Mouse (Mus musculus) stomach, postnatal 0 days (tissue): Measurements from ENCODE around the gene Hrc. TPM values are rescaled to one million over a fixed set of nuclear protein-coding genes. Genes with fewer than 3 reads are reported as not detected.

Experiments used
- ATAC-seq: fragments of 200-750 bp; cut with Nextera tagmentation; 2 replicates; pipeline ENCODE4 v1.8.0; 2017; ENCODE audit not compliant: low FRiP score, low TSS enrichment
- DNase-seq: peaks from one replicate; pipeline ENCODE4 v3.0.0-alpha.2; 2016; ENCODE audit warnings: low spot score
- H3K27ac ChIP-seq: fragments of 300-500 bp; sonication (generic); replicated peaks from 2 replicates; pipeline ENCODE4 v1.5.1; 2014; ENCODE audit warnings: mild to moderate bottlenecking, control low read depth
- H3K27me3 ChIP-seq: fragments of 300-500 bp; sonication (generic); 2 replicates; pipeline ENCODE4 v1.6.1; 2014; ENCODE audit warnings: low read length; ENCODE audit not compliant: control insufficient read depth, insufficient read depth
- H3K36me3 ChIP-seq: fragments of 300-500 bp; sonication (generic); 2 replicates; pipeline ENCODE4 v1.6.1; 2014; ENCODE audit warnings: low read length, mixed read lengths; ENCODE audit not compliant: control insufficient read depth, insufficient read depth
- H3K4me1 ChIP-seq: fragments of 300-500 bp; sonication (generic); replicated peaks from 2 replicates; pipeline ENCODE4 v1.6.1; 2014; ENCODE audit warnings: antibody characterized with exemption; ENCODE audit not compliant: control insufficient read depth, insufficient read depth
- H3K4me2 ChIP-seq: fragments of 300-500 bp; sonication (generic); replicated peaks from 2 replicates; pipeline ENCODE4 v1.6.1; 2014; ENCODE audit warnings: low read depth, mild to moderate bottlenecking, control low read depth, moderate library complexity
- H3K4me3 ChIP-seq: fragments of 300-500 bp; sonication (generic); 2 replicates; pipeline ENCODE4 v1.5.1; 2014; ENCODE audit warnings: low read depth, low read length, control low read depth
- H3K9ac ChIP-seq: fragments of 300-500 bp; sonication (generic); 2 replicates; pipeline ENCODE4 v1.6.1; 2014; ENCODE audit warnings: mild to moderate bottlenecking, low read length, control low read depth, mixed read lengths
- H3K9me3 ChIP-seq: fragments of 300-500 bp; sonication (generic); 2 replicates; pipeline ENCODE4 v1.6.1; 2016; ENCODE audit warnings: low read length; ENCODE audit not compliant: control insufficient read depth
- CTCF ChIP-seq: IDR thresholded peaks from 2 replicates; pipeline ENCODE4 v1.5.1; 2016; ENCODE audit warnings: antibody characterized with exemption, low read depth, mild to moderate bottlenecking, moderate library complexity
- EP300 ChIP-seq: optimal IDR thresholded peaks from 2 replicates; pipeline ENCODE3; 2016; ENCODE audit warnings: antibody characterized with exemption
- WGBS: fragments of 180-500 bp; shearing (Covaris S2); extraction: QIAGEN DNeasy Blood & Tissue Kit; methylation state at CpG from one replicate; pipeline ENCODE4 v1.1.7; 2014; 5-methylcytosine and 5-hydroxymethylcytosine counted together
- polyA plus RNA-seq: library from polyadenylated mRNA; unstranded; fragments of >200 nt; fragmentation: Nextera tagmentation; extraction: Ambion mirVana; gene quantifications from 2 replicates; pipeline ENCODE4 v1.2.1, GENCODE M21; 2015

The Hrc gene
- polyA plus RNA-seq, 1 experiment from 2014 or later, result 0.85 TPM

GRCm38 (mm10) chr7:45334605-45335004 lies 485 bp upstream of the Hrc start:
- 19% methylated on average over 3 of the region's 3 CpGs for WGBS
- Histone ChIP-seq H3K27me3 (no peaks in the 10 kb centered on the region), H3K27ac (no peak overlapping the region), H3K4me1 (peaks cover 17% of the 10 kb centered on the region), H3K36me3 (no peaks in the 10 kb centered on the region), H3K4me3 (no peak overlapping the region), H3K9ac (no peak overlapping the region; the same call in 1 of the 2 replicates), H3K9me3 (no peaks in the 10 kb centered on the region), H3K4me2 (no peak overlapping the region)
- TF ChIP-seq CTCF, result no peak
- ATAC-seq (no peak), DNase-seq (no peak)

- Histone ChIP-seq H3K4me1 (peaks cover 25% of the 10 kb centered on the region), H3K9ac (no peak overlapping the region), H3K4me2 (no peak overlapping the region), H3K4me3 (no peak overlapping the region), H3K36me3 (no peaks in the 10 kb centered on the region), H3K27me3 (no peaks in the 10 kb centered on the region), H3K27ac (no peak overlapping the region), H3K9me3 (no peaks in the 10 kb centered on the region)
- TF ChIP-seq CTCF, result no peak
- ATAC-seq (no peak), DNase-seq (no peak)
- WGBS, result 97% methylated on average over 4 of the region's 4 CpGs
Measured at GRCm38 (mm10) chr7:45336319-45336718, 1.2 kb downstream of the Hrc start.

- H3K4me2 ChIP-seq, result 0 out of 2 replicates have a peak overlapping the region, but pooled peaks have one; percentile 72
- H3K36me3 ChIP-seq, result no peaks in the 10 kb centered on the region
- no peak overlapping the region for H3K9ac ChIP-seq
- H3K27me3 ChIP-seq, result no peaks in the 10 kb centered on the region
- ATAC-seq (no peak), DNase-seq (no peak)
- H3K9me3 ChIP-seq, result no peaks in the 10 kb centered on the region
- 12% methylated on average over 4 of the region's 4 CpGs for WGBS
- peaks cover 22% of the 10 kb centered on the region for H3K4me1 ChIP-seq
- TF ChIP-seq EP300 (no peak), CTCF (no peak)
- H3K4me3 ChIP-seq, result no peak overlapping the region
- no peak overlapping the region for H3K27ac ChIP-seq
Measured at GRCm38 (mm10) chr7:45337469-45337868, 2.4 kb downstream of the Hrc start.

- ATAC-seq, result 0 out of 2 replicates have a peak, but pooled peaks have one; percentile 9
- TF ChIP-seq EP300 (no peak), CTCF (no peak)
Measured at GRCm38 (mm10) chr7:45338161-45338911, 3.2 kb downstream of the Hrc start.

GRCm38 (mm10) chr7:45339410-45340065 lies 4.4 kb downstream of the Hrc start:
- H3K27ac ChIP-seq, result peak overlapping the region; percentile 35; the same call in 1 of the 2 replicates
- peak; percentile 74 for ATAC-seq

More at GRCm38 (mm10) chr7:45338161-45338911, 3.2 kb downstream of the Hrc start:
- Histone ChIP-seq H3K27ac (peak overlapping the region; percentile 61), H3K9ac (no peak overlapping the region), H3K4me2 (peak overlapping the region; percentile 72), H3K4me3 (no peak overlapping the region), H3K36me3 (no peaks in the 10 kb centered on the region), H3K27me3 (no peaks in the 10 kb centered on the region), H3K9me3 (no peaks in the 10 kb centered on the region), H3K4me1 (peaks cover 22% of the 10 kb centered on the region; the same call in 1 of the 2 replicates)
- WGBS, result 4% methylated on average over 14 of the region's 14 CpGs
- DNase-seq, result peak; percentile 89

More at GRCm38 (mm10) chr7:45339410-45340065, 4.4 kb downstream of the Hrc start:
- peak overlapping the region; percentile 72 for H3K4me2 ChIP-seq
- no peaks in the 10 kb centered on the region for H3K9me3 ChIP-seq
- H3K4me3 ChIP-seq, result peak overlapping the region; percentile 45
- H3K4me1 ChIP-seq, result peaks cover 21% of the 10 kb centered on the region; the same call in 1 of the 2 replicates
- peak; percentile 88 for DNase-seq
- 1% methylated on average over 39 of the region's 39 CpGs for WGBS
- TF ChIP-seq EP300 (no peak), CTCF (peak; percentile 63)
- no peaks in the 10 kb centered on the region for H3K36me3 ChIP-seq
- H3K9ac ChIP-seq, result peak overlapping the region; percentile 64
- no peaks in the 10 kb centered on the region for H3K27me3 ChIP-seq
